ENCODE assay signal across 17 mouse cellular contexts in the genomic region with DNA sequence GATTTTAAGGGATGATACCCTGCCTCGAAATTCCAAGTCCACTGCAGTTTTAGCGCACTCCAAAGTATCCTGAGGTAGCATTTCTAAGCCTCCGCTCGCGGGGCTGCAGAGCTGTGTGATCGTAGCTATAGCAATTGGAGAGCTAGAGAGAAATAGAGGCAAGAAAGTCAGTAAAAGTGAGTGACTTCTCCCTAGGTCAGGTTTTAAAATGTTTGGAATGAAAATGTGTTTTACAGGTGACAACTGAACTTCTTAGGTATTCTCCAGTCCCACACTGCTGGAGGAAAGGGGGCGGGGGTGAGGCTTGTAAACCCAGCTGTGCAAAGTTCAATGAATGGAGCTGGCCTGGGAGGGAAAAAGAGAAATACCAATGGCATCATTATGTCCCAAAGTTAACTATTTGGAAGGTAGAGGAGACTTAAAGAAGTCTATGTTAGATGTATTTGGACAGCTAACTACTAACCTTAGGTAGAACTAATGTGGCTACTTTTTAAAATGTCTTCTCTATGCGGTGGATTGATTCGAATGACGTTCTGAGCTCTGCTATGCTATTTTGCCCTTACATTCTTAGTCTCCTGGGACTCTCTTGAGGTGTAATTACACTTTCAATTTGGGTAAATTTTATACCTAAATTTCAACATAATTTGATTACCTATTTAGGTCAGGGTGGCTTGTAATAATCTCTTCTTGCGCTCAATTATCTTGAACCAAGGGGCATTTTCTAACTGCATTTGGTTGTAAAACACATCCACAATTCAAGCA. TPM values are rescaled to one million over a fixed set of nuclear protein-coding genes. Genes with fewer than 3 reads are reported as not detected.
DNase-seq lines count a peak whose midpoint lies in the region; ATAC-seq and TF ChIP-seq lines count a peak whose summit lies in the region.
"Had no signal": no experiment of that assay in that cellular context is flagged by ENCODE, and none has a peak within 500 bp of the region (broad histone marks: within the 10 kb centered on the region; RNA-seq: fewer than 3 reads in every experiment).

No protein-coding gene starts in this region.

- no peak overlapping the region for H3K4me2 ChIP-seq in midbrain, postnatal 0 days (ENCODE audit: low read depth, low read length, poor library complexity, severe bottlenecking)
- no peak overlapping the region for H3K4me2 ChIP-seq in liver, embryonic 13.5 days
- H3K4me2 ChIP-seq in stomach, embryonic 14.5 days (replicated peaks; ENCODE audit: low read depth, low read length): peak overlapping the region; percentile 26; the same call in 1 of the 2 replicates
- H3K4me2 ChIP-seq: heart, embryonic 13.5 days; limb, embryonic 13.5 days had no signal

- H3K36me3 ChIP-seq in midbrain, embryonic 10.5 days: no peaks in the 10 kb centered on the region
- no peaks in the 10 kb centered on the region for H3K36me3 ChIP-seq in midbrain, postnatal 0 days (ENCODE audit: insufficient read depth, low read length)
- H3K36me3 ChIP-seq in liver, embryonic 13.5 days: no peaks in the 10 kb centered on the region
- H3K36me3 ChIP-seq in stomach, embryonic 14.5 days (ENCODE audit: control insufficient read depth, insufficient read depth, low read length): no peaks in the 10 kb centered on the region
- H3K36me3 ChIP-seq: heart, embryonic 13.5 days; hindbrain, embryonic 10.5 days; limb, embryonic 13.5 days had no signal

- TF ChIP-seq CTCF in midbrain, postnatal 0 days (IDR thresholded peaks at IDR 0.05): no peak

- peaks cover 100% of the 10 kb centered on the region for H3K27me3 ChIP-seq in midbrain, embryonic 10.5 days (ENCODE audit: low read depth, poor library complexity, severe bottlenecking)
- H3K27me3 ChIP-seq in midbrain, postnatal 0 days (ENCODE audit: insufficient read depth, low read length): peaks cover 76% of the 10 kb centered on the region
- peaks cover 92% of the 10 kb centered on the region for H3K27me3 ChIP-seq in liver, embryonic 13.5 days
- peaks cover 34% of the 10 kb centered on the region for H3K27me3 ChIP-seq in stomach, embryonic 14.5 days (ENCODE audit: control insufficient read depth, insufficient read depth, low read length)

- ATAC-seq in midbrain, postnatal 0 days (ENCODE audit: low FRiP score): no peak
- no peak for ATAC-seq in liver, embryonic 13.5 days (ENCODE audit: low read depth)
- no peak for ATAC-seq in stomach, embryonic 14.5 days (ENCODE audit: insufficient number of reproducible peaks, insufficient read depth, low FRiP score, low read depth)
- no peak for ATAC-seq in granulocyte monocyte progenitor cell, adult 5-6 weeks (replicated peaks; ENCODE audit: poor library complexity, severe bottlenecking)

- peak overlapping the region; percentile 50 for H3K4me3 ChIP-seq in midbrain, embryonic 10.5 days
- no peak overlapping the region for H3K4me3 ChIP-seq in midbrain, postnatal 0 days (ENCODE audit: low read depth, low read length)
- no peak overlapping the region for H3K4me3 ChIP-seq in liver, embryonic 13.5 days (replicated peaks)
- H3K4me3 ChIP-seq in stomach, embryonic 14.5 days (ENCODE audit: low read depth, low read length): no peak overlapping the region
- H3K4me3 ChIP-seq: heart, embryonic 13.5 days; hindbrain, embryonic 10.5 days; limb, embryonic 13.5 days had no signal

- H3K4me1 ChIP-seq in midbrain, embryonic 10.5 days: peaks cover 63% of the 10 kb centered on the region
- H3K4me1 ChIP-seq in midbrain, postnatal 0 days (ENCODE audit: insufficient read depth, low read length): no peaks in the 10 kb centered on the region
- 0 out of 2 replicates have a peak, but pooled peaks cover 3% of the 10 kb centered on the region for H3K4me1 ChIP-seq in liver, embryonic 13.5 days (replicated peaks)
- H3K4me1 ChIP-seq in stomach, embryonic 14.5 days (ENCODE audit: control insufficient read depth, insufficient read depth, low read length): no peaks in the 10 kb centered on the region; the same call in 1 of the 2 replicates

- H3K27ac ChIP-seq in midbrain, embryonic 10.5 days (replicated peaks): peak overlapping the region; percentile 90
- no peak overlapping the region for H3K27ac ChIP-seq in midbrain, postnatal 0 days (ENCODE audit: low read depth, low read length)
- peak overlapping the region; percentile 34; the same call in 1 of the 2 replicates for H3K27ac ChIP-seq in liver, embryonic 13.5 days
- peak overlapping the region; percentile 91 for H3K27ac ChIP-seq in stomach, embryonic 14.5 days (ENCODE audit: low read length)
- H3K27ac ChIP-seq: heart, embryonic 13.5 days; hindbrain, embryonic 10.5 days; limb, embryonic 13.5 days had no signal

- WGBS in midbrain, embryonic 10.5 days: 2% methylated on average over 11 of the region's 11 CpGs
- WGBS in midbrain, postnatal 0 days: 6% methylated on average over 11 of the region's 11 CpGs
- WGBS in liver, embryonic 13.5 days (ENCODE audit: insufficient replicate concordance): 5% methylated on average over 11 of the region's 11 CpGs
- 5% methylated on average over 11 of the region's 11 CpGs for WGBS in stomach, embryonic 14.5 days

- no peak overlapping the region for H3K9ac ChIP-seq in midbrain, postnatal 0 days (replicated peaks; ENCODE audit: low read length, poor library complexity, severe bottlenecking)
- no peak overlapping the region for H3K9ac ChIP-seq in liver, embryonic 13.5 days
- H3K9ac ChIP-seq in stomach, embryonic 14.5 days (replicated peaks; ENCODE audit: low read depth, low read length): 0 out of 2 replicates have a peak overlapping the region, but pooled peaks have one; percentile 26
- H3K9ac ChIP-seq: heart, embryonic 13.5 days; limb, embryonic 13.5 days had no signal

- no peaks in the 10 kb centered on the region for H3K9me3 ChIP-seq in midbrain, embryonic 10.5 days (replicated peaks)
- no peaks in the 10 kb centered on the region for H3K9me3 ChIP-seq in midbrain, postnatal 0 days (ENCODE audit: low read length)
- no peaks in the 10 kb centered on the region for H3K9me3 ChIP-seq in liver, embryonic 13.5 days (replicated peaks)
- H3K9me3 ChIP-seq in stomach, embryonic 14.5 days (ENCODE audit: control insufficient read depth, low read depth, low read length): no peaks in the 10 kb centered on the region
- H3K9me3 ChIP-seq: heart, embryonic 13.5 days; hindbrain, embryonic 10.5 days; limb, embryonic 13.5 days had no signal

- peak; percentile 64 for DNase-seq in heart, adult 11 months
- no peak for DNase-seq in heart, adult 18-20 months
- no peak for DNase-seq in midbrain, embryonic 10.5 days (ENCODE audit: low spot score)
- no peak for DNase-seq in midbrain, postnatal 0 days (ENCODE audit: low spot score)
- DNase-seq in liver, embryonic 13.5 days: no peak
- DNase-seq in urinary bladder, adult 18-20 months (ENCODE audit: low spot score in 2 of 2): no peak
- DNase-seq: adrenal gland, postnatal 36 days; B cell, adult 2 months; gastrocnemius, postnatal 14 days; kidney, adult 2 months had no signal

RNA-seq across cellular contexts. Expression of gene Foxa1, which starts 9.6 kb away (rescaled TPM):
- under 1 TPM in 1 of 2 experiments, not detected in 1; 0.59 TPM for total RNA-seq in heart, adult 18-20 months (2021)
- polyA plus RNA-seq in midbrain, embryonic 10.5 days (2016; fragmentation: Nextera tagmentation; extraction: Ambion mirVana): 3.2 and 3.9 TPM in 2 replicates
- 2.1 and 2.2 TPM in 2 replicates for total RNA-seq in midbrain, postnatal 0 days (2014; rRNA removed)
- polyA plus RNA-seq in midbrain, postnatal 0 days (2015; fragmentation: Nextera tagmentation; extraction: Ambion mirVana): 1.7 and 1.9 TPM in 2 replicates
- polyA plus RNA-seq in liver, embryonic 13.5 days (2015; fragmentation: Nextera tagmentation; extraction: Ambion mirVana): 0.67 and 0.73 TPM in 2 replicates
- polyA plus RNA-seq in stomach, embryonic 14.5 days (2014; fragmentation: Nextera tagmentation; extraction: Ambion mirVana): 19.6 and 20.0 TPM in 2 replicates
- total RNA-seq in granulocyte monocyte progenitor cell, adult 5-6 weeks (2014; fragmentation: Nextera tagmentation): not detected in 2 replicates
- not detected in 2 replicates for total RNA-seq in granulocyte monocyte progenitor cell, adult 5-6 weeks (2017)
- total RNA-seq: adrenal gland, postnatal 36 days; common myeloid progenitor, adult 5-6 weeks; gastrocnemius, postnatal 14 days; left cerebral cortex, adult 18-20 months had no signal
- polyA plus RNA-seq: limb, embryonic 13.5 days had no signal

RNA-seq across cellular contexts. Expression of gene Ttc6, which starts 26.8 kb away (rescaled TPM):
- under 1 TPM in 1 of 2 experiments, not detected in 1; 0.44 TPM for total RNA-seq in heart, adult 18-20 months (2021)
- 2.1 and 2.3 TPM in 2 replicates for polyA plus RNA-seq in midbrain, embryonic 10.5 days (2016; fragmentation: Nextera tagmentation; extraction: Ambion mirVana)
- total RNA-seq in midbrain, postnatal 0 days (2014; rRNA removed): 2.2 and 2.7 TPM in 2 replicates
- 0.90 and 0.91 TPM in 2 replicates for polyA plus RNA-seq in midbrain, postnatal 0 days (2015; fragmentation: Nextera tagmentation; extraction: Ambion mirVana)
- 0.05 TPM in 1 of 2 replicates, not detected in the other for polyA plus RNA-seq in liver, embryonic 13.5 days (2015; fragmentation: Nextera tagmentation; extraction: Ambion mirVana)
- polyA plus RNA-seq in stomach, embryonic 14.5 days (2014; fragmentation: Nextera tagmentation; extraction: Ambion mirVana): 9.0 and 11.4 TPM in 2 replicates
- not detected in 2 replicates for total RNA-seq in granulocyte monocyte progenitor cell, adult 5-6 weeks (2014; fragmentation: Nextera tagmentation)
- total RNA-seq in granulocyte monocyte progenitor cell, adult 5-6 weeks (2017): not detected in 2 replicates
- total RNA-seq: adrenal gland, postnatal 36 days; common myeloid progenitor, adult 5-6 weeks; gastrocnemius, postnatal 14 days had no signal
